Mouse (Mus musculus): ENCODE data around the gene Ssh1. TPM values are rescaled to one million over a fixed set of nuclear protein-coding genes. Genes with fewer than 3 reads are reported as not detected.

The Ssh1 gene
- total RNA-seq, 1 experiment = 11.8 TPM

GRCm38 (mm10) chr5:113972589-113973515, 20.8 kb downstream of the Ssh1 start:
- in situ Hi-C loops (cut with MboI; ENCODE audit: low sequenced_read_pairs in 2 of 2, unreplicated experiment in 2 of 2) = no loop called here
- Histone ChIP-seq H3K9me3 (ENCODE audit: control insufficient read depth, insufficient read depth, low read depth, low read length) (no peaks in the 10 kb centered on the region), H3K4me1 (ENCODE audit: control insufficient read depth in 2 of 2, insufficient read depth in 2 of 2, low read length in 2 of 2, poor library complexity in 1 of 2) (peaks cover 11 to 34% of the 10 kb centered on the region in 2 experiments; a peak in 3 of 4 replicates), H3K27ac (ENCODE audit: insufficient read depth, low read depth, low read length, poor library complexity, severe bottlenecking) (peak overlapping the region; percentile 40; the same call in 1 of the 2 replicates), H3K4me3 (ENCODE audit: insufficient read depth in 1 of 2, low read depth in 1 of 2, low read length in 2 of 2, poor library complexity in 1 of 2, severe bottlenecking in 1 of 2) (peak overlapping the region in 1 of 2 experiments; percentile 31; a peak in 3 of 4 replicates), H3K36me3 (ENCODE audit: control insufficient read depth, insufficient read depth, low read length, poor library complexity, severe bottlenecking) (peaks cover 2% of the 10 kb centered on the region; the same call in 1 of the 2 replicates), H3K9ac (ENCODE audit: insufficient read depth, low read depth, low read length, poor library complexity, severe bottlenecking) (0 out of 2 replicates have a peak overlapping the region, but pooled peaks have one; percentile 8)
- peak; percentile 81 for DNase-seq (ENCODE audit: low read depth, low spot score)
- TF ChIP-seq ZNF384 (IDR thresholded peaks at IDR 0.05; ENCODE audit: low read depth, low read length) (peak; percentile 89), CHD2 (IDR thresholded peaks at IDR 0.05; ENCODE audit: low read depth, low read length) (peak; percentile 14; the same call in 1 of the 2 replicates), ZC3H11A (IDR thresholded peaks at IDR 0.05; ENCODE audit: borderline replicate concordance, low read depth, low read length) (no peak), MAFK (IDR thresholded peaks at IDR 0.05; ENCODE audit: insufficient read depth, low read depth, low read length) (no peak)

GRCm38 (mm10) chr5:113971434-113971960, 22.2 kb downstream of the Ssh1 start:
- H3K4me1 ChIP-seq (ENCODE audit: control insufficient read depth in 2 of 2, insufficient read depth in 2 of 2, low read length in 2 of 2, poor library complexity in 1 of 2) = peaks cover 11 to 36% of the 10 kb centered on the region in 2 experiments; a peak in 3 of 4 replicates
- H3K4me3 ChIP-seq (ENCODE audit: insufficient read depth in 1 of 2, low read depth in 1 of 2, low read length in 2 of 2, poor library complexity in 1 of 2, severe bottlenecking in 1 of 2) = no peak overlapping the region
- no peak for DNase-seq (ENCODE audit: low read depth, low spot score)
- peak; percentile 41; the same call in 1 of the 2 replicates for TF ChIP-seq ZNF384 (IDR thresholded peaks at IDR 0.05; ENCODE audit: low read depth, low read length)
- no peak for TF ChIP-seq ZC3H11A (IDR thresholded peaks at IDR 0.05; ENCODE audit: borderline replicate concordance, low read depth, low read length)
- no peak for TF ChIP-seq MAFK (IDR thresholded peaks at IDR 0.05; ENCODE audit: insufficient read depth, low read depth, low read length)
- no peak for TF ChIP-seq CHD2 (IDR thresholded peaks at IDR 0.05; ENCODE audit: low read depth, low read length)
- TF ChIP-seq HCFC1 (IDR thresholded peaks at IDR 0.05; ENCODE audit: borderline replicate concordance, insufficient read depth, low read length) = no peak
- no peak overlapping the region for H3K9ac ChIP-seq (ENCODE audit: insufficient read depth, low read depth, low read length, poor library complexity, severe bottlenecking)
- in situ Hi-C loops (cut with MboI; ENCODE audit: low sequenced_read_pairs in 2 of 2, unreplicated experiment in 2 of 2) = no loop called here
- H3K9me3 ChIP-seq (ENCODE audit: control insufficient read depth, insufficient read depth, low read depth, low read length) = no peaks in the 10 kb centered on the region
- H3K27ac ChIP-seq (ENCODE audit: insufficient read depth, low read depth, low read length, poor library complexity, severe bottlenecking) = no peak overlapping the region
- peaks cover 2% of the 10 kb centered on the region; the same call in 1 of the 2 replicates for H3K36me3 ChIP-seq (ENCODE audit: control insufficient read depth, insufficient read depth, low read length, poor library complexity, severe bottlenecking)

DNA sequence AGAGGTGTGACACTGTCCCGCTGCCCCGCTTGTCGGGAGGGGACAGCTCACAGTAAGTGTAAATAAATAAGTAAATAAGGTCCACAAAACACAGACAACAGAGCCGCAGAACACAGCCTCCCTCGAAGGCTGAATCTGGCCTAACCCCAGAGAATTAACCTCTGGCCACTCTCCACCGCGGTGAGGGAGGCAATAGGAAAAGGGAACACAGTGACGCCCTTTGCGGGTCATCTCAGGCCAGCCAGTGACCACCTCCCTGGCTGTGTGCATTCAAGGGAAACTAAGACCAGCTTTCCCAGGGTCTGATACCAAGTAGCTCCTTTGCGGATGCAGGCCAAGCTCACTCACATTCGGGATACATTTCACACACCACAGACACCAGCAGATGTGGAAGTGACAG, 25.3 kb downstream of the Ssh1 start:
- H3K36me3 ChIP-seq (ENCODE audit: control insufficient read depth, insufficient read depth, low read length, poor library complexity, severe bottlenecking) = peaks cover 4% of the 10 kb centered on the region; the same call in 1 of the 2 replicates
- H3K9ac ChIP-seq (ENCODE audit: insufficient read depth, low read depth, low read length, poor library complexity, severe bottlenecking) = no peak overlapping the region
- TF ChIP-seq CHD2 (IDR thresholded peaks at IDR 0.05; ENCODE audit: low read depth, low read length) (no peak), MAFK (IDR thresholded peaks at IDR 0.05; ENCODE audit: insufficient read depth, low read depth, low read length) (no peak), HCFC1 (IDR thresholded peaks at IDR 0.05; ENCODE audit: borderline replicate concordance, insufficient read depth, low read length) (no peak), ZNF384 (IDR thresholded peaks at IDR 0.05; ENCODE audit: low read depth, low read length) (no peak), ZC3H11A (IDR thresholded peaks at IDR 0.05; ENCODE audit: borderline replicate concordance, low read depth, low read length) (no peak)
- in situ Hi-C loops (cut with MboI; ENCODE audit: low sequenced_read_pairs in 2 of 2, unreplicated experiment in 2 of 2) = no loop called here
- no peak for DNase-seq (ENCODE audit: low read depth, low spot score)
- no peak overlapping the region for H3K27ac ChIP-seq (ENCODE audit: insufficient read depth, low read depth, low read length, poor library complexity, severe bottlenecking)
- no peak overlapping the region for H3K4me3 ChIP-seq (ENCODE audit: insufficient read depth in 1 of 2, low read depth in 1 of 2, low read length in 2 of 2, poor library complexity in 1 of 2, severe bottlenecking in 1 of 2)
- peaks cover 12 to 42% of the 10 kb centered on the region in 2 experiments; a peak in 3 of 4 replicates for H3K4me1 ChIP-seq (ENCODE audit: control insufficient read depth in 2 of 2, insufficient read depth in 2 of 2, low read length in 2 of 2, poor library complexity in 1 of 2)
- no peaks in the 10 kb centered on the region for H3K9me3 ChIP-seq (ENCODE audit: control insufficient read depth, insufficient read depth, low read depth, low read length)

- Histone ChIP-seq H3K36me3 (ENCODE audit: control insufficient read depth, insufficient read depth, low read length, poor library complexity, severe bottlenecking) (peaks cover 4% of the 10 kb centered on the region; the same call in 1 of the 2 replicates), H3K9ac (ENCODE audit: insufficient read depth, low read depth, low read length, poor library complexity, severe bottlenecking) (peak overlapping the region; percentile 16; the same call in 1 of the 2 replicates), H3K27ac (ENCODE audit: insufficient read depth, low read depth, low read length, poor library complexity, severe bottlenecking) (no peak overlapping the region; the same call in 1 of the 2 replicates), H3K4me1 (ENCODE audit: control insufficient read depth in 2 of 2, insufficient read depth in 2 of 2, low read length in 2 of 2, poor library complexity in 1 of 2) (peaks cover 12 to 41% of the 10 kb centered on the region in 2 experiments), H3K9me3 (ENCODE audit: control insufficient read depth, insufficient read depth, low read depth, low read length) (no peaks in the 10 kb centered on the region), H3K4me3 (ENCODE audit: insufficient read depth in 1 of 2, low read depth in 1 of 2, low read length in 2 of 2, poor library complexity in 1 of 2, severe bottlenecking in 1 of 2) (no peak overlapping the region)
- TF ChIP-seq CHD2 (IDR thresholded peaks at IDR 0.05; ENCODE audit: low read depth, low read length) (no peak), HCFC1 (IDR thresholded peaks at IDR 0.05; ENCODE audit: borderline replicate concordance, insufficient read depth, low read length) (no peak), MAFK (IDR thresholded peaks at IDR 0.05; ENCODE audit: insufficient read depth, low read depth, low read length) (no peak), ZC3H11A (IDR thresholded peaks at IDR 0.05; ENCODE audit: borderline replicate concordance, low read depth, low read length) (no peak), ZNF384 (IDR thresholded peaks at IDR 0.05; ENCODE audit: low read depth, low read length) (no peak)
- no peak for DNase-seq (ENCODE audit: low read depth, low spot score)
- in situ Hi-C loops (cut with MboI; ENCODE audit: low sequenced_read_pairs in 2 of 2, unreplicated experiment in 2 of 2) = no loop called here
Observed at GRCm38 (mm10) chr5:113966452-113967150, 27.1 kb downstream of the Ssh1 start.

Data from ES-E14 (cell line).